Comparison of ENCODE assay signal across 8 mouse cellular contexts in genomic region chr11:78551059-78551398, GRCm38 (mm10). TPM values are rescaled to one million over a fixed set of nuclear protein-coding genes. Genes with fewer than 3 reads are reported as not detected.
DNase-seq lines count a peak whose midpoint lies in the region; ATAC-seq and TF ChIP-seq lines count a peak whose summit lies in the region.

No protein-coding gene starts in this region.

- no peak for TF ChIP-seq POLR2A in cortical plate, adult 2 months (IDR thresholded peaks at IDR 0.05; ENCODE audit: extremely low read depth, insufficient read depth, low read length)

- H3K27me3 ChIP-seq in kidney, embryonic 16.5 days (ENCODE audit: insufficient read depth, low read length): no peaks in the 10 kb centered on the region
- H3K27me3 ChIP-seq in hindbrain, embryonic 16.5 days (replicated peaks; ENCODE audit: control insufficient read depth, insufficient read depth, low read length): no peaks in the 10 kb centered on the region
- no peaks in the 10 kb centered on the region for H3K27me3 ChIP-seq in midbrain, postnatal 0 days (ENCODE audit: insufficient read depth, low read length)

- WGBS in kidney, embryonic 16.5 days: 36% methylated on average over 6 of the region's 6 CpGs
- 36% methylated on average over 6 of the region's 6 CpGs for WGBS in hindbrain, embryonic 16.5 days
- 32% methylated on average over 6 of the region's 6 CpGs for WGBS in midbrain, postnatal 0 days

- H3K27ac ChIP-seq in kidney, embryonic 16.5 days (ENCODE audit: low read length): peak overlapping the region; percentile 64
- no peak overlapping the region for H3K27ac ChIP-seq in cortical plate, adult 2 months (ENCODE audit: insufficient read depth, low read length)
- H3K27ac ChIP-seq in hindbrain, embryonic 16.5 days (ENCODE audit: low read depth, low read length): peak overlapping the region; percentile 88
- H3K27ac ChIP-seq in midbrain, postnatal 0 days (ENCODE audit: low read depth, low read length): peak overlapping the region; percentile 62

- DNase-seq in kidney, postnatal 36 days: no peak
- DNase-seq in midbrain, postnatal 0 days (ENCODE audit: low spot score): no peak
- no peak for DNase-seq in urinary bladder, postnatal 36 days (ENCODE audit: low spot score in 2 of 2)
- no peak for DNase-seq in yolk sac, embryonic 10.5 days (ENCODE audit: low spot score)
- DNase-seq in layer of hippocampus, postnatal 36 days: no peak

- peaks cover 3% of the 10 kb centered on the region; the same call in 1 of the 2 replicates for H3K9me3 ChIP-seq in kidney, embryonic 16.5 days (ENCODE audit: low read length)
- no peaks in the 10 kb centered on the region for H3K9me3 ChIP-seq in hindbrain, embryonic 16.5 days (ENCODE audit: control insufficient read depth, low read length)
- no peaks in the 10 kb centered on the region for H3K9me3 ChIP-seq in midbrain, postnatal 0 days (ENCODE audit: low read length)

- peak overlapping the region; percentile 80 for H3K9ac ChIP-seq in kidney, embryonic 16.5 days (replicated peaks; ENCODE audit: low read length)
- H3K9ac ChIP-seq in hindbrain, embryonic 16.5 days (ENCODE audit: low read depth, low read length): peak overlapping the region; percentile 72
- peak overlapping the region; percentile 40; the same call in 1 of the 2 replicates for H3K9ac ChIP-seq in midbrain, postnatal 0 days (replicated peaks; ENCODE audit: low read length, poor library complexity, severe bottlenecking)

- no peaks in the 10 kb centered on the region for H3K36me3 ChIP-seq in kidney, embryonic 16.5 days (ENCODE audit: insufficient read depth, low read length)
- H3K36me3 ChIP-seq in hindbrain, embryonic 16.5 days (ENCODE audit: control insufficient read depth, insufficient read depth, low read length): no peaks in the 10 kb centered on the region
- H3K36me3 ChIP-seq in midbrain, postnatal 0 days (ENCODE audit: insufficient read depth, low read length): no peaks in the 10 kb centered on the region

- peak; percentile 28 for ATAC-seq in kidney, embryonic 16.5 days (ENCODE audit: low FRiP score, low TSS enrichment)
- peak; percentile 37 for ATAC-seq in hindbrain, embryonic 16.5 days
- ATAC-seq in midbrain, postnatal 0 days (ENCODE audit: low FRiP score): peak; percentile 60; the same call in 1 of the 2 replicates

- peaks cover 13% of the 10 kb centered on the region for H3K4me1 ChIP-seq in kidney, embryonic 16.5 days (ENCODE audit: insufficient read depth, low read length)
- no peaks in the 10 kb centered on the region for H3K4me1 ChIP-seq in cortical plate, adult 2 months (ENCODE audit: control insufficient read depth, insufficient read depth, low read length)
- peaks cover 13% of the 10 kb centered on the region for H3K4me1 ChIP-seq in hindbrain, embryonic 16.5 days (ENCODE audit: control insufficient read depth, insufficient read depth, low read depth, low read length)
- H3K4me1 ChIP-seq in midbrain, postnatal 0 days (ENCODE audit: insufficient read depth, low read length): no peaks in the 10 kb centered on the region; the same call in 1 of the 2 replicates

- H3K4me2 ChIP-seq in kidney, embryonic 16.5 days (replicated peaks; ENCODE audit: low read depth, low read length): peak overlapping the region; percentile 74
- peak overlapping the region; percentile 76 for H3K4me2 ChIP-seq in hindbrain, embryonic 16.5 days (ENCODE audit: low read length)
- peak overlapping the region; percentile 63 for H3K4me2 ChIP-seq in midbrain, postnatal 0 days (ENCODE audit: low read depth, low read length, poor library complexity, severe bottlenecking)

- TF ChIP-seq CTCF in cortical plate, adult 2 months (IDR thresholded peaks at IDR 0.05; ENCODE audit: extremely low read depth, insufficient read depth, low read length): no peak
- no peak for TF ChIP-seq CTCF in midbrain, postnatal 0 days (IDR thresholded peaks at IDR 0.05)

- peak overlapping the region; percentile 71 for H3K4me3 ChIP-seq in kidney, embryonic 16.5 days (ENCODE audit: low read length)
- peak overlapping the region; percentile 66 for H3K4me3 ChIP-seq in cortical plate, adult 2 months (ENCODE audit: insufficient read depth, low read length)
- H3K4me3 ChIP-seq in hindbrain, embryonic 16.5 days (ENCODE audit: low read length): peak overlapping the region; percentile 69
- H3K4me3 ChIP-seq in midbrain, postnatal 0 days (ENCODE audit: low read depth, low read length): peak overlapping the region; percentile 58

RNA-seq across cellular contexts. Expression of gene Tmem97, which starts 0.5 kb away (rescaled TPM):
- 70.7 and 75.1 TPM in 2 replicates for polyA plus RNA-seq in kidney, embryonic 16.5 days (2015; fragmentation: Nextera tagmentation; extraction: Ambion mirVana)
- 17.8 and 20.8 TPM in 2 replicates for polyA plus RNA-seq in cortical plate, adult 2 months (2012; rRNA removed)
- 44.0 and 48.3 TPM in 2 replicates for polyA plus RNA-seq in hindbrain, embryonic 16.5 days (2015; fragmentation: Nextera tagmentation; extraction: Ambion mirVana)
- 38.4 and 45.5 TPM in 2 replicates for total RNA-seq in midbrain, postnatal 0 days (2014; rRNA removed)
- 41.4 and 42.6 TPM in 2 replicates for polyA plus RNA-seq in midbrain, postnatal 0 days (2015; fragmentation: Nextera tagmentation; extraction: Ambion mirVana)
- 10 to 100 TPM; 11.1 to 12.7 TPM for total RNA-seq in layer of hippocampus, postnatal 36 days (2021)

RNA-seq across cellular contexts. Expression of gene Ift20, which starts 14.9 kb away (rescaled TPM):
- polyA plus RNA-seq in kidney, embryonic 16.5 days (2015; fragmentation: Nextera tagmentation; extraction: Ambion mirVana): 125 and 130 TPM in 2 replicates
- 100 and 101 TPM in 2 replicates for polyA plus RNA-seq in cortical plate, adult 2 months (2012; rRNA removed)
- polyA plus RNA-seq in hindbrain, embryonic 16.5 days (2015; fragmentation: Nextera tagmentation; extraction: Ambion mirVana): 118 and 124 TPM in 2 replicates
- 133 and 155 TPM in 2 replicates for total RNA-seq in midbrain, postnatal 0 days (2014; rRNA removed)
- polyA plus RNA-seq in midbrain, postnatal 0 days (2015; fragmentation: Nextera tagmentation; extraction: Ambion mirVana): 142 and 148 TPM in 2 replicates
- total RNA-seq in layer of hippocampus, postnatal 36 days (2021): 10 to 100 TPM; 75.1 to 79.0 TPM

RNA-seq across cellular contexts. Expression of gene Tnfaip1, which starts 14.9 kb away (rescaled TPM):
- 95.1 and 100 TPM in 2 replicates for polyA plus RNA-seq in kidney, embryonic 16.5 days (2015; fragmentation: Nextera tagmentation; extraction: Ambion mirVana)
- 38.2 and 38.9 TPM in 2 replicates for polyA plus RNA-seq in cortical plate, adult 2 months (2012; rRNA removed)
- polyA plus RNA-seq in hindbrain, embryonic 16.5 days (2015; fragmentation: Nextera tagmentation; extraction: Ambion mirVana): 69.3 and 70.8 TPM in 2 replicates
- total RNA-seq in midbrain, postnatal 0 days (2014; rRNA removed): 38.2 and 40.5 TPM in 2 replicates
- polyA plus RNA-seq in midbrain, postnatal 0 days (2015; fragmentation: Nextera tagmentation; extraction: Ambion mirVana): 59.1 and 62.7 TPM in 2 replicates
- 10 to 100 TPM; 32.1 to 32.6 TPM for total RNA-seq in layer of hippocampus, postnatal 36 days (2021)

RNA-seq across cellular contexts. Expression of gene Poldip2, which starts 39.0 kb away (rescaled TPM):
- polyA plus RNA-seq in kidney, embryonic 16.5 days (2015; fragmentation: Nextera tagmentation; extraction: Ambion mirVana): 188 and 192 TPM in 2 replicates
- polyA plus RNA-seq in cortical plate, adult 2 months (2012; rRNA removed): 113 and 127 TPM in 2 replicates
- polyA plus RNA-seq in hindbrain, embryonic 16.5 days (2015; fragmentation: Nextera tagmentation; extraction: Ambion mirVana): 189 and 196 TPM in 2 replicates
- total RNA-seq in midbrain, postnatal 0 days (2014; rRNA removed): 145 and 149 TPM in 2 replicates
- 159 and 176 TPM in 2 replicates for polyA plus RNA-seq in midbrain, postnatal 0 days (2015; fragmentation: Nextera tagmentation; extraction: Ambion mirVana)
- 100 to 1,000 TPM; 116 to 121 TPM for total RNA-seq in layer of hippocampus, postnatal 36 days (2021)

RNA-seq across cellular contexts. Expression of gene Tmem199, which starts 39.1 kb away (rescaled TPM):
- polyA plus RNA-seq in kidney, embryonic 16.5 days (2015; fragmentation: Nextera tagmentation; extraction: Ambion mirVana): 56.9 and 58.8 TPM in 2 replicates
- 57.8 and 62.4 TPM in 2 replicates for polyA plus RNA-seq in cortical plate, adult 2 months (2012; rRNA removed)
- polyA plus RNA-seq in hindbrain, embryonic 16.5 days (2015; fragmentation: Nextera tagmentation; extraction: Ambion mirVana): 87.9 and 95.5 TPM in 2 replicates
- 46.2 and 48.2 TPM in 2 replicates for total RNA-seq in midbrain, postnatal 0 days (2014; rRNA removed)
- 92.4 and 96.0 TPM in 2 replicates for polyA plus RNA-seq in midbrain, postnatal 0 days (2015; fragmentation: Nextera tagmentation; extraction: Ambion mirVana)
- total RNA-seq in layer of hippocampus, postnatal 36 days (2021): 10 to 100 TPM; 43.0 to 44.0 TPM
